Mouse (Mus musculus) lung, postnatal 0 days (tissue): ENCODE measurements around the gene Phip.

Experiments used
- CTCF ChIP-seq: IDR thresholded peaks from 2 replicates; pipeline ENCODE4 v1.5.1; 2016; ENCODE audit warnings: antibody characterized with exemption, mild to moderate bottlenecking
- EP300 ChIP-seq: IDR thresholded peaks from 2 replicates; pipeline ENCODE4 v1.6.1; 2016; ENCODE audit warnings: antibody characterized with exemption, mild to moderate bottlenecking, control low read depth

- no peak for TF ChIP-seq CTCF
- TF ChIP-seq EP300, result no peak
These were observed 23.0 kb downstream of the Phip start for GRCm38 (mm10) chr9:82952330-82952729.
